Mouse (Mus musculus): Measurements from ENCODE around the gene Phf24. TPM values are rescaled to one million over a fixed set of nuclear protein-coding genes. Genes with fewer than 3 reads are reported as not detected.
A peak's percentile ranks its signal among the peaks of the same experiment; 100 is the strongest.

The Phf24 gene
- total RNA-seq (2021) = 100 to 1,000 TPM; 328 to 359 TPM
- long read RNA-seq, experiment 1, full-length matches to known transcripts = 44 of 234 reads
- long read RNA-seq, experiment 1, partial matches to known transcripts = 34 of 234 reads
- long read RNA-seq, experiment 1, other reads (novel, unspliced or antisense) = 156 of 234 reads
- long read RNA-seq, experiment 2, full-length matches to known transcripts = 44 of 217 reads
- long read RNA-seq, experiment 2, partial matches to known transcripts = 21 of 217 reads
- long read RNA-seq, experiment 2, other reads (novel, unspliced or antisense) = 152 of 217 reads

GRCm38 (mm10) chr4:42916617-42917401 lies at the start of gene Phf24:
Phf24 (plus strand) TSS chr4:42916660.
- peak in 1 of 2 experiments; percentile 65 for DNase-seq (ENCODE audit: low spot score in 2 of 2)
- intact Hi-C loops (cut with DNase I) = loop anchor here (1.0 to 2.0 kb wide), 2 partner anchors 30 kb away; no protein-coding TSS in a partner anchor

GRCm38 (mm10) chr4:42867390-42867789 lies 49.1 kb upstream of the Phf24 start:
- intact Hi-C loops (cut with DNase I) = no loop called here
- no peak for DNase-seq (ENCODE audit: low spot score in 2 of 2)

GRCm38 (mm10) chr4:42868193-42868592 lies 48.3 kb upstream of the Phf24 start:
- DNase-seq (ENCODE audit: low spot score in 2 of 2) = no peak
- intact Hi-C loops (cut with DNase I) = no loop called here

GRCm38 (mm10) chr4:42870748-42871147 lies 45.7 kb upstream of the Phf24 start:
- intact Hi-C loops (cut with DNase I) = no loop called here
- DNase-seq (ENCODE audit: low spot score in 2 of 2) = peak; percentile 25 to 35

GRCm38 (mm10) chr4:42872151-42872550 lies 44.3 kb upstream of the Phf24 start:
- intact Hi-C loops (cut with DNase I) = no loop called here
- no peak for DNase-seq (ENCODE audit: low spot score in 2 of 2)

- no peak for DNase-seq (ENCODE audit: low spot score in 2 of 2)
- intact Hi-C loops (cut with DNase I) = no loop called here
Observed at GRCm38 (mm10) chr4:42872746-42873435, 43.6 kb upstream of the Phf24 start.

- intact Hi-C loops (cut with DNase I) = no loop called here
- no peak for DNase-seq (ENCODE audit: low spot score in 2 of 2)
Observed at GRCm38 (mm10) chr4:42874134-42874533, 42.3 kb upstream of the Phf24 start, which contains the start of gene Fam205c. Fam205c (minus strand) TSS chr4:42874234.

- intact Hi-C loops (cut with DNase I) = loop anchor here (2.0 to 5.0 kb wide), 2 partner anchors 71 to 88 kb away; partner anchors contain the start of gene Dnajb5
- DNase-seq (ENCODE audit: low spot score in 2 of 2) = peak; percentile 55 to 68
Observed at GRCm38 (mm10) chr4:42876586-42877291, 39.7 kb upstream of the Phf24 start.

GRCm38 (mm10) chr4:42877657-42878056 lies 38.8 kb upstream of the Phf24 start:
- no peak for DNase-seq (ENCODE audit: low spot score in 2 of 2)
- intact Hi-C loops (cut with DNase I) = loop anchor here (2.0 to 5.0 kb wide), 2 partner anchors 70 to 87 kb away; partner anchors contain the start of gene Dnajb5

- no peak for DNase-seq (ENCODE audit: low spot score in 2 of 2)
- intact Hi-C loops (cut with DNase I) = loop anchor here (5.0 kb wide), 1 partner anchor 67 kb away; the partner anchor contains the start of gene Dnajb5
Observed at GRCm38 (mm10) chr4:42879829-42880676, 36.4 kb upstream of the Phf24 start.

- intact Hi-C loops (cut with DNase I) = no loop called here
- DNase-seq (ENCODE audit: low spot score in 2 of 2) = no peak
Observed at GRCm38 (mm10) chr4:42880677-42880948, 35.8 kb upstream of the Phf24 start.

GRCm38 (mm10) chr4:42886926-42887325 lies 29.5 kb upstream of the Phf24 start:
- DNase-seq (ENCODE audit: low spot score in 2 of 2) = peak; percentile 47 to 75
- intact Hi-C loops (cut with DNase I) = loop anchor here (1.0 kb wide), 1 partner anchor 30 kb away; no protein-coding TSS in a partner anchor

GRCm38 (mm10) chr4:42888806-42889205 lies 27.7 kb upstream of the Phf24 start:
- intact Hi-C loops (cut with DNase I) = no loop called here
- no peak for DNase-seq (ENCODE audit: low spot score in 2 of 2)

- intact Hi-C loops (cut with DNase I) = no loop called here
- DNase-seq (ENCODE audit: low spot score in 2 of 2) = no peak
Observed at GRCm38 (mm10) chr4:42891176-42891575, 25.3 kb upstream of the Phf24 start.

- no peak for DNase-seq (ENCODE audit: low spot score in 2 of 2)
- intact Hi-C loops (cut with DNase I) = no loop called here
Observed at GRCm38 (mm10) chr4:42895118-42895517, 21.3 kb upstream of the Phf24 start.

- intact Hi-C loops (cut with DNase I) = no loop called here
- no peak for DNase-seq (ENCODE audit: low spot score in 2 of 2)
Observed at GRCm38 (mm10) chr4:42898914-42899313, 17.5 kb upstream of the Phf24 start.

GRCm38 (mm10) chr4:42900878-42901277 lies 15.6 kb upstream of the Phf24 start:
- peak; percentile 60 to 75 for DNase-seq (ENCODE audit: low spot score in 2 of 2)

GRCm38 (mm10) chr4:42902174-42902573 lies 14.3 kb upstream of the Phf24 start:
- intact Hi-C loops (cut with DNase I) = no loop called here
- DNase-seq (ENCODE audit: low spot score in 2 of 2) = peak in 1 of 2 experiments; percentile 49

More at GRCm38 (mm10) chr4:42900878-42901277, 15.6 kb upstream of the Phf24 start:
- intact Hi-C loops (cut with DNase I) = no loop called here

Measured in left cerebral cortex, postnatal 14 days (tissue).